Mouse (Mus musculus) midbrain, embryonic 13.5 days (tissue): ENCODE data around the gene Rnf32. TPM values are rescaled to one million over a fixed set of nuclear protein-coding genes. Genes with fewer than 3 reads are reported as not detected.

Source experiments
- ATAC-seq: fragments of 200-750 bp; cut with Nextera tagmentation; 2 replicates; pipeline ENCODE4 v1.8.0; 2017; ENCODE audit warnings: mild to moderate bottlenecking, moderate TSS enrichment, moderate library complexity
- H3K27ac ChIP-seq: fragments of 300-500 bp; sonication (generic); 2 replicates; pipeline ENCODE4 v1.5.1; 2015; ENCODE audit warnings: inconsistent platforms, mild to moderate bottlenecking, moderate library complexity
- H3K27me3 ChIP-seq: fragments of 300-500 bp; sonication (generic); 2 replicates; pipeline ENCODE4 v1.6.1; 2015; ENCODE audit warnings: mild to moderate bottlenecking, inconsistent platforms
- H3K36me3 ChIP-seq: fragments of 300-500 bp; sonication (generic); 2 replicates; pipeline ENCODE4 v1.6.1; 2015; ENCODE audit warnings: mild to moderate bottlenecking, inconsistent platforms
- H3K4me1 ChIP-seq: fragments of 300-500 bp; sonication (generic); replicated peaks from 2 replicates; pipeline ENCODE4 v1.6.1; 2015; ENCODE audit warnings: inconsistent platforms
- H3K4me2 ChIP-seq: fragments of 300-500 bp; sonication (generic); replicated peaks from 2 replicates; pipeline ENCODE4 v1.6.1; 2015; ENCODE audit warnings: moderate library complexity, mild to moderate bottlenecking, inconsistent platforms
- H3K4me3 ChIP-seq: fragments of 300-500 bp; sonication (generic); replicated peaks from 2 replicates; pipeline ENCODE4 v1.5.1; 2015; ENCODE audit warnings: mild to moderate bottlenecking, inconsistent platforms
- H3K9ac ChIP-seq: fragments of 300-500 bp; sonication (generic); replicated peaks from 2 replicates; pipeline ENCODE4 v1.6.1; 2015; ENCODE audit warnings: mild to moderate bottlenecking, inconsistent platforms
- H3K9me3 ChIP-seq: fragments of 300-500 bp; sonication (generic); 2 replicates; pipeline ENCODE4 v1.6.1; 2016; ENCODE audit warnings: mild to moderate bottlenecking, inconsistent platforms
- WGBS: fragments of 180-500 bp; shearing (Covaris S2); methylation state at CpG from one replicate; pipeline ENCODE4 v1.1.7; 2015; 5-methylcytosine and 5-hydroxymethylcytosine counted together
- polyA plus RNA-seq: library from polyadenylated mRNA; unstranded; fragments of >200 nt; fragmentation: Nextera tagmentation; extraction: Ambion mirVana; gene quantifications from 2 replicates; pipeline ENCODE4 v1.2.1, GENCODE M21; 2015

The Rnf32 gene
- polyA plus RNA-seq, 1 experiment from 2014 or later: 14.8 TPM

DNA sequence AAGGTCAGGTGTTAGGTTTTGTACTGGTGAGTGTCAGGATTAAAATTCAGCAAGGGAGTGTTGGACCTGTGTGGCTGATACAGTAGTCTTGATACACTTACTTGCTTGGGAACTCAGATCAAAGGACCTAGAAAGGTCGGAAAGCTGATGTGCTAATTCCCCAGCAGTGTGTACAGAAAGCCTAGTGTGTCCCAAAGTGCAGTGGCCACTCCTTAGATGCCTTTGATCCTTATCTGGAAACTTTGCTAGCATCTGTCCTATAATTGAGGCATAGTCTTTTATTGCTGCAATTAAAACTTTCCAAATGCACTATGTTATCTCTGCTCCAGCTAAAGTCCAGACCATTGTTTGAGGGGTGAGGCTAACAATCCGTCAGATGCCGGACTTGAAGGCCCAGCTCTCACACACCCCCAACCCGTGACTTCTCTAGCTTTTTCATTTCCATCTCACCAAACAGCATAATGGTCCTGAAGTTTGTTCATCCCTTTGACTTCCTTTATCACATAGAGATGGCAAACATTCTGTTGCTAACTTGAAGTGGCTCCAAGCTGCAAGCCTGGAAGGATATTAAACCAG lies 16.3 kb downstream of the Rnf32 start:
- H3K27ac ChIP-seq: no peak overlapping the region
- H3K36me3 ChIP-seq: 0 out of 2 replicates have a peak, but pooled peaks cover 2% of the 10 kb centered on the region
- no peak for ATAC-seq
- H3K4me1 ChIP-seq: no peaks in the 10 kb centered on the region
- no peaks in the 10 kb centered on the region for H3K9me3 ChIP-seq
- H3K4me2 ChIP-seq: no peak overlapping the region
- WGBS: 70% methylated on average over 4 of the region's 4 CpGs
- no peaks in the 10 kb centered on the region for H3K27me3 ChIP-seq
- no peak overlapping the region for H3K4me3 ChIP-seq
- H3K9ac ChIP-seq: no peak overlapping the region

DNA sequence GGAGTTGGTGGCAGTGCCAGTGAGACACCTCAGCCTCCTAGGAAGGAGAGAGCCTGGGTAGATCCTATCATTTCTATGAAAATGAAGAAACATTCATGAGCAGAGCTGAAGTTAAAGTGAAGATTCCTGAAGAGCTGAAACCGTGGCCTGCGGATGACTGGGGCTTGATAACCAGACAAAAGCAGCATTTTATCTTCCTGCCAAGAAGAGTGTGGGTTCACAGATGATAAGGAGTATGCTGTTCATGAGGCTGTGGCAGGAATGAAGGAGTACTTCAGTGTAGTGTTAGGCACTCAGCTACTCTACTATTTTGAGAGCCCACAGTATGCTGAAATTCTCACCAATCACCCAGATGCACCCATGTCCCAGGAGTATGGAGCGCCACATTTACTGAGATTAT lies 22.2 kb downstream of the Rnf32 start:
- no peak overlapping the region for H3K27ac ChIP-seq
- no peaks in the 10 kb centered on the region for H3K4me1 ChIP-seq
- ATAC-seq: no peak
- H3K9ac ChIP-seq: no peak overlapping the region
- 93% methylated on average over 3 of the region's 3 CpGs for WGBS
- H3K4me3 ChIP-seq: no peak overlapping the region
- no peaks in the 10 kb centered on the region for H3K27me3 ChIP-seq
- H3K36me3 ChIP-seq: 0 out of 2 replicates have a peak, but pooled peaks cover 2% of the 10 kb centered on the region
- H3K4me2 ChIP-seq: no peak overlapping the region
- H3K9me3 ChIP-seq: no peaks in the 10 kb centered on the region

DNA sequence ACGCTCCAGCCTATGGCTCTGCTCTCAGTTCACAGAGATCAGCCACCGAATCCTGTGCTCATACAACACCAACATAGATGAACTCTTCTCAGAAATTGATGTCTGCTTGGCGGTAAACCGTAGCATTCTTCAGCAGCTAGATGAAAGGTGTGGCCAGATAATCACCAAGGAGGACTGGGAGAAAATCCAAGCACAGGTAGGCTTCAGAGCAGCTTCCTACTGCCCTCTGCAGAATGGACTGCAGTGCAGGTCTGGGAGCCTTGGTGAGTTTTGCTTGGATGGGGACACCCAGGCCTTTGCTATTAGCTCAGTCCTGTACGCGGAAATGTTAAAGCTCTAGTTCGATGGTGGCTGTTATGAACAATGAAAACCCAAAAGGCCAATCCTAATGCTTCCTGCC lies 28.3 kb downstream of the Rnf32 start:
- Histone ChIP-seq H3K4me1 (no peaks in the 10 kb centered on the region; the same call in 1 of the 2 replicates), H3K27me3 (no peaks in the 10 kb centered on the region), H3K27ac (no peak overlapping the region), H3K36me3 (0 out of 2 replicates have a peak, but pooled peaks cover 5% of the 10 kb centered on the region), H3K4me2 (no peak overlapping the region), H3K9me3 (no peaks in the 10 kb centered on the region), H3K9ac (no peak overlapping the region), H3K4me3 (no peak overlapping the region)
- 95% methylated on average over 7 of the region's 7 CpGs for WGBS
- ATAC-seq: no peak

DNA sequence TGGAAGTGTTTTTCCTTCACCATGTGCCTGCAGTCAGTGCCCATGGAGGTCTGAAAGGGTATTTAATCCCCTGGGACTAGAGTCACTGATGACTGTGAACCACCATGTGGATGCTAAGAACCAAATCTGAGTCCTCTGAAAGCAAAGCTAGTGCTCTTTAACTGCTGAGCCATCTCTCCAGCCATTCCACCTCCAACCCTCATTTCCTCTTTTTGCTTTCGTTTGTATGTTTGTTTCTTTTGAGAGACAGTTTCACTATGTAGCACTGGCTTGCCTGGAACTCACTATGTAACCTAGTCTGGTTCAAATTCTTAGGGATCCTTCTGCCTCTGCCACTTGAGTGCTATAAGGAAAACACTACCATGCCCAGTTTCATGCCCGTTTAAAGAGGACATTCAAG lies 34.7 kb downstream of the Rnf32 start:
- H3K27me3 ChIP-seq: no peaks in the 10 kb centered on the region
- ATAC-seq: no peak
- H3K4me3 ChIP-seq: no peak overlapping the region
- no peaks in the 10 kb centered on the region for H3K9me3 ChIP-seq
- H3K27ac ChIP-seq: no peak overlapping the region
- H3K36me3 ChIP-seq: peaks cover 21% of the 10 kb centered on the region
- H3K9ac ChIP-seq: no peak overlapping the region
- H3K4me2 ChIP-seq: no peak overlapping the region
- WGBS: 81% methylated on average over 2 of the region's 2 CpGs
- no peaks in the 10 kb centered on the region for H3K4me1 ChIP-seq

DNA sequence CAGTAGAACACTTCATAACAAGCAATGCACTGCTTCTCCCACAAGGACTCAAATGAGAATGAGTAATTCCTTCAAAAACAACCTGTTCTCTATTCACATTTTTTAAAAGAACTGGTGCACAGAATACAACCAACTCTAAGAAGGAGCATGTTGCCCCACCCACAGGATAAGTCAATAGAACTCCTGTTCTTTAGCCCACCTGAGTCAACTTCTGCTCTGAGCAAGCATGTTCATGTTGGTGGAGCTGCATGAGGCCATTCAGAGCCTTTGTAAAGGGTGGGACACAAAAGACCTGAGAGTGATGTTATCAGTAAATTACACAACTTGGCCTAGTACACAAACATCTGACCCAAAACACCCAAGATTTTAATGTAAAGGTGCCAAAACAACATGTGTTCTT lies 42.6 kb downstream of the Rnf32 start:
- Histone ChIP-seq H3K4me3 (no peak overlapping the region), H3K36me3 (0 out of 2 replicates have a peak, but pooled peaks cover 3% of the 10 kb centered on the region), H3K27me3 (no peaks in the 10 kb centered on the region), H3K27ac (no peak overlapping the region), H3K4me1 (no peaks in the 10 kb centered on the region), H3K9ac (no peak overlapping the region), H3K9me3 (0 out of 2 replicates have a peak, but pooled peaks cover 3% of the 10 kb centered on the region), H3K4me2 (no peak overlapping the region)
- ATAC-seq: no peak

DNA sequence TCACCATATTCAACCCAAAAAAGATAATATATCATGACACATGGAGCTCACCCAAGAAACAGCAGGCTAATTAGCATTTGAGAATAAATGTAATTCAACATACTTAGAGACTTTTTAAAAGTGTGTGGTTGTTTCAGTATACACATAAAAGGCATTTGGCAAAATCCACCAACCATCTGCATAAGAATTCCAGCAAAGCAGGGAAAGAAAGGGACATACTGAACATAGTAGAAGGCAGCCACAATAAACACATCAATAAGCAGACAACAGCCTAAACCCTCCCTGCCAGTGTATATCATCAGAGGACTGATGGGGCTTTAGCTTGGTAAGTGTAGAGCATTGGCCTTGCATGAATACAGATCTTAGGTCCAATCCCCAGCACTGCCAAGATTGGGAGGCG lies 49.0 kb downstream of the Rnf32 start:
- H3K9ac ChIP-seq: no peak overlapping the region
- ATAC-seq: no peak
- H3K27ac ChIP-seq: no peak overlapping the region
- H3K27me3 ChIP-seq: no peaks in the 10 kb centered on the region
- no peak overlapping the region for H3K4me3 ChIP-seq
- H3K4me1 ChIP-seq: no peaks in the 10 kb centered on the region
- H3K36me3 ChIP-seq: no peaks in the 10 kb centered on the region
- 40% methylated on average over 1 of the region's 1 CpGs for WGBS
- peaks cover 3% of the 10 kb centered on the region; the same call in 1 of the 2 replicates for H3K9me3 ChIP-seq
- no peak overlapping the region for H3K4me2 ChIP-seq

DNA sequence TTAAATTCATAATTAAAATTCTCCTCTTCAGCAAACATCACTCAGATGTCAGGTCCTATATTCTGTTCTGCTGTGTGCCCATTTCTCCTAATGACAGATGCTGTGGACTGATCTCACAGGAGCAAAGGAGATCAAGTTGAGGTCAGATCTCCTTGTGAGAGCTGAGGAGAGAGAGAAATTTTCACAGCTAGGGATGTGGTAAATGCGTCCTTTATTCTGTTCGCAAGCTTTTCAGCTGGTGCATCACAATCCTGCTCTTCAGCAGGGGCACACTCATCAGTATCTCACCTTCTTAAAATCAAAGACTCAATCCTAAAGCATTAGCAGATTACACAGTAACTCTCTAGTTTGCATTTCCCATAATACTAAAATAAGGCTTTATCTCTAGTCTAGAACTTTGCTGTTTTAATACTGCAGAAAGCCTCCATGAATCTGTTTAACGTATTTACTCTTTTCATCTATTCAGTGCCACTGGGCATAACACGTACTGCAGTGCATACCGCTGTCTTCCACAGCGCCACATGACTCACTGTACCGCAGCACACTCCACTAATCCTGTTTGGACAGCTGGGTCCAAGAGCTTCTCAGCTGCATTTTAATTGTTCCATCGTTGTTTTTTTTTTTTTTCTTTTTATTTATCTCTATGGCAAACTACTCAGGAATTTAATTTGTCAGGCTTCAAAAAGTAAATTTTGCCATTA lies 55.2 kb downstream of the Rnf32 start:
- Histone ChIP-seq H3K9me3 (no peaks in the 10 kb centered on the region; the same call in 1 of the 2 replicates), H3K4me3 (no peak overlapping the region), H3K27me3 (no peaks in the 10 kb centered on the region), H3K4me1 (peaks cover 21% of the 10 kb centered on the region), H3K4me2 (peak overlapping the region; percentile 19), H3K9ac (no peak overlapping the region), H3K27ac (peak overlapping the region; percentile 53), H3K36me3 (no peaks in the 10 kb centered on the region)
- 4% methylated on average over 8 of the region's 8 CpGs for WGBS
- ATAC-seq: peak; percentile 98

DNA sequence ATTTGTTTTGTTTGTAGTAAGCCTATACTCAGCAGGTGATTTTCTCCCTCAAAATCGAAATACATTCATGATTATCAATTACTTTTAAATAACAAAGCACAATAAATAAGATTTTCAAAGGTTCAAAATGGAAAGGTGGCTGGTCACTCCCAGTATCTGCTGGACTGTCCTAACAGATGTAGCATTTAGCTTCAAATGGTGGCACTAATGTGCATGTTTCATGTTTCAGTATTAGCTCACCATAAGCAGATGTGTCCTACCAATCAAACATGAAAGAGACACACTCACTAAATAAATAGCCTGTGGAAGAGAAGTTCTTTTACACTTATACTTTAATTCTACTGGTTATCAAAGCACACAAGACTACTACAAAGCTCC lies 55.7 kb downstream of the Rnf32 start:
- Histone ChIP-seq H3K4me1 (peaks cover 21% of the 10 kb centered on the region), H3K4me3 (no peak overlapping the region), H3K27me3 (0 out of 2 replicates have a peak, but pooled peaks cover 1% of the 10 kb centered on the region), H3K4me2 (no peak overlapping the region), H3K9me3 (no peaks in the 10 kb centered on the region; the same call in 1 of the 2 replicates), H3K27ac (0 out of 2 replicates have a peak overlapping the region, but pooled peaks have one; percentile 22), H3K36me3 (no peaks in the 10 kb centered on the region), H3K9ac (no peak overlapping the region)
- 28% methylated on average over 1 of the region's 1 CpGs for WGBS
- ATAC-seq: no peak

DNA sequence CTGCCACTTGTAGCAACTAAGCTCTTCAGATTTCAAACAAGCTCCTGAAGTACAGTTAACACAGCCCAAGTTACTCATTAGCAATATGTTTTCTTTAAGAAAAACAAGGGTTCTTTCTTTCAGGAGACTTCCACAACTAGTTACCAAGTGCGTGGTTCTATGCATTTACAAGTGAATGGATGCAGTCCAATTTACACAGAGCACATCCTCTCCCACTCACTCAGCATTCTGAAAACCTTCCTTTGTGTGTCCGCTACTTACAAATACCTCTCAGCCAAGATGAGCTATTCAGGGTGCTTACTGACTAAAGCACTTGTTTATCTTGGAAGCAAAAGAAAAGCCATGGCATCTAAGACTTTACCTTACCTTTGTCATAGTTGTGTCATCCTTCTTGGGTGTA lies 58.1 kb downstream of the Rnf32 start:
- Histone ChIP-seq H3K4me1 (peaks cover 21% of the 10 kb centered on the region), H3K9me3 (no peaks in the 10 kb centered on the region), H3K27me3 (0 out of 2 replicates have a peak, but pooled peaks cover 2% of the 10 kb centered on the region), H3K27ac (no peak overlapping the region), H3K36me3 (no peaks in the 10 kb centered on the region), H3K9ac (no peak overlapping the region), H3K4me2 (no peak overlapping the region), H3K4me3 (no peak overlapping the region)
- WGBS: 16% methylated on average over 2 of the region's 2 CpGs
- ATAC-seq: no peak

DNA sequence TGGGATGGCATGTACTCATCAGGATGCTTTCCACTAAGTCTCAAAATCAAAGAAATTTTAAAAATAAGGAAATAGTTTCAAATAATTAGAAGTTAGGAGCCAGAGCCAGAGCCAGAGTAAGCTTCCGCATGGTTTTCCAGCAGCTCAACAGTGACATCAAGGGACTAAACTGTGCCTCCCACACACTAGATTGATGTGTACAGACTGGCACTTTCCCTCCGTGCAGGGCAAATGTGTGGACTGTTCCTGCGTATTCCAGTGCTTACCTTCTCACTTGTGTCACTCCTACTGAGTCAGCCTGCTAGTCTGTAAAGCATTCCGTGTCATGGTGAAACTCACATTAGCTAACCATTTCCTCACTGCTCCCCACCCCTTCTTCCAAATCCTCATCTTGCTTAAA lies 75.1 kb downstream of the Rnf32 start:
- no peak for ATAC-seq

DNA sequence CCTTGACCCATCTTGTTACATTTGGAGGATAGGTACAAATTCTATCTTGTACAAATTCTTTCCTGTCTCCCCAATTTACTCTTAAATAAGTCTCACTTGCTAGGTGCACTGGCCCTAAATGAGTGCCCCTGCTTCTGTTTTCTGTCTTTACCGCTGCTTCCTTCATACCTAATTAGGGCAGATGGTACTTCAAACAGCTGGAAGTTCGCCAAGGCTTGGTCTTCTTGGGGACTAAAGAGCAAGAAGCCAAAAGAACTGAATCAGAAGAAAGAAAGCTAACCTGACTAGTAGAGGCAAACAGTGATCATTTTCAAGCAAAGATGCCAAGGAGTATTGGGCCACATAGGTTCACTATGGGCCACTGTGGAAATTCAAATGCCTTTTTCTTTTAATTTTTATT lies 77.6 kb downstream of the Rnf32 start:
- 81% methylated on average over 2 of the region's 2 CpGs for WGBS
- ATAC-seq: no peak

More for the DNA sequence above, 75.1 kb downstream of the Rnf32 start:
- H3K4me3 ChIP-seq: no peak overlapping the region
- H3K36me3 ChIP-seq: 0 out of 2 replicates have a peak, but pooled peaks cover 2% of the 10 kb centered on the region
- no peaks in the 10 kb centered on the region for H3K4me1 ChIP-seq
- no peak overlapping the region for H3K4me2 ChIP-seq
- H3K27me3 ChIP-seq: no peaks in the 10 kb centered on the region
- 58% methylated on average over 4 of the region's 4 CpGs for WGBS
- no peaks in the 10 kb centered on the region for H3K9me3 ChIP-seq
- no peak overlapping the region for H3K9ac ChIP-seq
- no peak overlapping the region for H3K27ac ChIP-seq

DNA sequence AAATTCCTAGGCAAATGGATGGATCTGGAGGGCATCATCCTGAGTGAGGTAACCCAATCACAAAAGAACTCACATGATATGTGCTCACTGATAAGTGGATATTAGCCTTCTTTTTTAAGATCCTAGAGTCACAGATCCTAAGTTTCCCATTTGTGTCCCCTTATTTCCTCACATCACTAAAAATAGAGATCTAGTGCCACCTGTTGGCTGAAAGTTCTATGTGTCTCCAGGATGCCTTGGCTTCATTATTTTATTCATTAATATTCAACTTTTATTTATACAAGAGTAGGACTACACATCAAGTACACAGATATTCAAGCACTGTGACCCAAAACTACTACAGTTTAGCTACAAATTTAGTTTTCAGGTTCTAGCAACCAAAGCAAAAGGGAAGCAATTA lies 79.0 kb downstream of the Rnf32 start:
- H3K27me3 ChIP-seq: no peaks in the 10 kb centered on the region
- no peaks in the 10 kb centered on the region for H3K9me3 ChIP-seq
- no peak for ATAC-seq
- no peaks in the 10 kb centered on the region for H3K4me1 ChIP-seq
- H3K36me3 ChIP-seq: 0 out of 2 replicates have a peak, but pooled peaks cover 2% of the 10 kb centered on the region
- H3K9ac ChIP-seq: no peak overlapping the region
- no peak overlapping the region for H3K4me3 ChIP-seq
- no peak overlapping the region for H3K4me2 ChIP-seq
- H3K27ac ChIP-seq: no peak overlapping the region

More for the DNA sequence above, 77.6 kb downstream of the Rnf32 start:
- Histone ChIP-seq H3K27ac (no peak overlapping the region), H3K9ac (no peak overlapping the region), H3K36me3 (0 out of 2 replicates have a peak, but pooled peaks cover 2% of the 10 kb centered on the region), H3K4me2 (no peak overlapping the region), H3K27me3 (no peaks in the 10 kb centered on the region), H3K4me3 (no peak overlapping the region), H3K9me3 (no peaks in the 10 kb centered on the region), H3K4me1 (no peaks in the 10 kb centered on the region)
